Mouse (Mus musculus): ENCODE results near the gene Xrcc5.

DNA sequence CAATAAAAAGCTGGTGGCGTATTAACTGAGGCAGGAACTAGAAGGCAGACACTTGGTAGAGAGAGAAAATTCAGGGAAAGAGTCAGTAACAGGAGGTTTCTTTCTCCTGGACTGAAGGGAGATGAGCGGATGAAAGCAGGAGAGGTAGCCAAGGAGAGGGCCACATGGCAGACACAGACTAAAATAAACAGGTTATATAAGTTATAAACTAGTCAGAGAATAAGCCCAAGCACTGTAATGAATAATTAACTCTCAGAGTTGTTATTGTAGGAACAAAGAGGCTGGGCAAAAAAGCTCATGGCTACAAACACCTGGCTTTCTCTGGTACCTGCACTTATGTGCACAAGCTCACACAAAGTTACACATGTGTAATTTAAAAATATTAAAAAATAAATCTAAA, 47.6 kb downstream of the Xrcc5 start:
- TF ChIP-seq CTCF (IDR thresholded peaks at IDR 0.05; ENCODE audit: low read depth, low read length) (no peak), POLR2A (IDR thresholded peaks at IDR 0.05; ENCODE audit: insufficient read depth, low read length) (no peak), EP300 (IDR thresholded peaks at IDR 0.05; ENCODE audit: insufficient read depth, low read depth, low read length) (no peak)
